Mouse (Mus musculus) myocyte (in vitro differentiated cells): ENCODE measurements at regions not wholly inside any gene's neighbourhood (a gene's known extent, or its start where the extent isn't known, plus 50 kb on each side); places are given as distances from the start of the nearest gene placed in this dataset.

Experiments used
- CEBPB ChIP-seq: IDR thresholded peaks from 2 replicates; pipeline ENCODE4 v1.6.1; 2011; ENCODE audit warnings: mild to moderate bottlenecking, moderate library complexity; ENCODE audit not compliant: poor library complexity, insufficient read depth, severe bottlenecking
- E2F4 ChIP-seq: IDR thresholded peaks from one replicate; pipeline ENCODE4 v1.6.1; 2011; ENCODE audit warnings: mild to moderate bottlenecking, control low read depth, moderate library complexity; ENCODE audit not compliant: insufficient read depth
- MAX ChIP-seq: IDR thresholded peaks from one replicate; pipeline ENCODE4 v1.6.1; 2011; ENCODE audit warnings: low read depth, mild to moderate bottlenecking, control low read depth
- MYOD1 ChIP-seq, 3 experiments: IDR thresholded peaks; one replicate each; pipeline ENCODE4 v1.6.1; 2011; ENCODE audit warnings: control low read depth in 2 of 3, low read depth in 2 of 3, mild to moderate bottlenecking in 2 of 3, moderate library complexity in 1 of 3; ENCODE audit not compliant: insufficient read length in 2 of 3, control insufficient read depth in 1 of 3
- MYOG ChIP-seq, 3 experiments: IDR thresholded peaks; one replicate each; pipeline ENCODE4 v1.6.1; 2011; ENCODE audit warnings: control low read depth in 2 of 3, low read depth in 2 of 3, mild to moderate bottlenecking in 2 of 3; ENCODE audit not compliant: insufficient read length in 2 of 3, control insufficient read depth in 1 of 3, insufficient read depth in 1 of 3
- POLR2A ChIP-seq: IDR thresholded peaks from one replicate; pipeline ENCODE4 v1.6.1; 2011; ENCODE audit warnings: low read depth, mild to moderate bottlenecking, control low read depth, moderate library complexity; ENCODE audit not compliant: insufficient read length
- POLR2AphosphoS2 ChIP-seq: IDR thresholded peaks from one replicate; pipeline ENCODE4 v1.6.1; 2011; ENCODE audit warnings: low read depth, control low read depth; ENCODE audit not compliant: insufficient read length
- REST ChIP-seq: IDR thresholded peaks from one replicate; pipeline ENCODE4 v1.6.1; 2011; ENCODE audit warnings: mild to moderate bottlenecking, control low read depth, moderate library complexity; ENCODE audit not compliant: insufficient read depth, insufficient read length
- SRF ChIP-seq: IDR thresholded peaks from one replicate; pipeline ENCODE4 v1.6.1; 2011; ENCODE audit warnings: low read depth; ENCODE audit not compliant: control insufficient read depth, insufficient read length
- TCF12 ChIP-seq: IDR thresholded peaks from one replicate; pipeline ENCODE4 v1.6.1; 2011; ENCODE audit warnings: mild to moderate bottlenecking, control low read depth; ENCODE audit not compliant: poor library complexity, insufficient read depth, severe bottlenecking
- TCF3 ChIP-seq: IDR thresholded peaks from one replicate; pipeline ENCODE4 v1.6.1; 2011; ENCODE audit warnings: low read depth, control low read depth; ENCODE audit not compliant: insufficient read length
- USF1 ChIP-seq: IDR thresholded peaks from one replicate; pipeline ENCODE4 v1.6.1; 2011; ENCODE audit warnings: low read depth, mild to moderate bottlenecking, control low read depth, moderate library complexity

GRCm38 (mm10) chr13:119177753-119178152, 250.6 kb upstream of the Paip1 start:
- TF ChIP-seq CEBPB (no peak), POLR2A (no peak), MAX (no peak), POLR2AphosphoS2 (no peak), USF1 (peak; percentile 74), E2F4 (no peak), REST (no peak), TCF12 (no peak), MYOG (IDR thresholded peaks at IDR 0.05; ENCODE audit: control insufficient read depth in 1 of 3, insufficient read depth in 1 of 3, insufficient read length in 2 of 3, low read depth in 2 of 3) (no peak), MYOD1 (IDR thresholded peaks at IDR 0.05; ENCODE audit: control insufficient read depth in 1 of 3, insufficient read length in 2 of 3, low read depth in 2 of 3) (no peak), TCF3 (no peak), SRF (peak; percentile 8)
